Mouse (Mus musculus) subcutaneous adipose tissue, adult 2 months (tissue): ENCODE measurements around the gene Cdh24. TPM values are rescaled to one million over a fixed set of nuclear protein-coding genes. Genes with fewer than 3 reads are reported as not detected.

Experiments used
- polyA plus RNA-seq: library from polyadenylated mRNA; depleted of rRNA; stranded (reverse); fragments of >200 nt; gene quantifications from 2 replicates; pipeline ENCODE4 v1.2.3, GENCODE M21; 2012; ENCODE audit warnings: low replicate concordance; rRNA removed

Gene Cdh24
- polyA plus RNA-seq = 1.6 and 12.2 TPM in 2 replicates

GRCm38 (mm10) chr14:54641305-54641969 lies at the start of gene Cdh24:
Gene Cdh24 (minus strand): TSS chr14:54641364.

GRCm38 (mm10) chr14:54686522-54687143 lies 45.5 kb upstream of the Cdh24 start, which contains the start of gene Acin1:
Gene Acin1 (minus strand): TSS chr14:54686931.

GRCm38 (mm10) chr14:54686063-54686521 lies 44.9 kb upstream of the Cdh24 start, which contains the start of gene 1700123O20Rik:
Gene 1700123O20Rik (plus strand): TSS chr14:54686216.

GRCm38 (mm10) chr14:54640946-54641304 lies 239 bp downstream of the Cdh24 start, which contains the start of gene Gm17606:
Gene Gm17606 (plus strand): TSS chr14:54640952.

GRCm38 (mm10) chr14:54621133-54621532 lies 20.0 kb downstream of the Cdh24 start, which contains the start of gene Psmb11:
Gene Psmb11 (plus strand): TSS chr14:54621433.

GRCm38 (mm10) chr14:54617897-54618365 lies 23.2 kb downstream of the Cdh24 start, which contains the start of gene Psmb5:
Gene Psmb5 (minus strand): TSS chr14:54618022.

GRCm38 (mm10) chr14:54605752-54606321 lies 35.3 kb downstream of the Cdh24 start, which contains the start of gene 4931414P19Rik:
Gene 4931414P19Rik (minus strand): TSS chr14:54605993.

Other genes with a start within 250 kb of the Cdh24 start
- 13.8 and 25.3 TPM in 2 replicates for gene Slc7a7, start 223.6 kb downstream of the Cdh24 start, polyA plus RNA-seq
- 142 and 264 TPM in 2 replicates for gene Mrpl52, start 214.5 kb downstream of the Cdh24 start, polyA plus RNA-seq
- 117 and 543 TPM in 2 replicates for gene Mmp14, start 209.8 kb downstream of the Cdh24 start, polyA plus RNA-seq
- 132 and 137 TPM in 2 replicates for gene Lrp10, start 177.2 kb downstream of the Cdh24 start, polyA plus RNA-seq
- 0.35 TPM in 1 of 2 replicates, not detected in the other for gene Rem2, start 165.3 kb downstream of the Cdh24 start, polyA plus RNA-seq
- gene Prmt5, start 123.8 kb downstream of the Cdh24 start, polyA plus RNA-seq = 49.5 and 53.1 TPM in 2 replicates
- gene Haus4, start 86.7 kb downstream of the Cdh24 start, polyA plus RNA-seq = 13.0 and 32.6 TPM in 2 replicates
- gene Ajuba, start 63.8 kb downstream of the Cdh24 start, polyA plus RNA-seq = 24.9 and 44.4 TPM in 2 replicates
- 5.9 and 9.7 TPM in 2 replicates for gene 4931414P19Rik, start 35.4 kb downstream of the Cdh24 start, polyA plus RNA-seq
- 193 and 230 TPM in 2 replicates for gene Psmb5, start 23.3 kb downstream of the Cdh24 start, polyA plus RNA-seq
- not detected in 2 replicates for gene Psmb11, start 19.9 kb downstream of the Cdh24 start, polyA plus RNA-seq
- not detected in 2 replicates for gene Gm17606, start 412 bp downstream of the Cdh24 start, polyA plus RNA-seq
- gene 1700123O20Rik, start 44.9 kb upstream of the Cdh24 start, polyA plus RNA-seq = 56.7 and 62.0 TPM in 2 replicates
- gene Acin1, start 45.6 kb upstream of the Cdh24 start, polyA plus RNA-seq = 82.9 and 163 TPM in 2 replicates
- 0.18 and 0.30 TPM in 2 replicates for gene Gm29776, start 57.5 kb upstream of the Cdh24 start, polyA plus RNA-seq
- 0.87 and 5.4 TPM in 2 replicates for gene Cebpe, start 70.8 kb upstream of the Cdh24 start, polyA plus RNA-seq
- gene Slc7a8, start 140.6 kb upstream of the Cdh24 start, polyA plus RNA-seq = 23.8 and 80.1 TPM in 2 replicates
- gene Rnf212b, start 172.8 kb upstream of the Cdh24 start, polyA plus RNA-seq = 0.14 TPM in 1 of 2 replicates, not detected in the other
- gene Homez, start 229.6 kb upstream of the Cdh24 start, polyA plus RNA-seq = 7.0 and 8.3 TPM in 2 replicates
- gene Ppp1r3e, start 236.2 kb upstream of the Cdh24 start, polyA plus RNA-seq = 26.2 and 28.9 TPM in 2 replicates
- gene Bcl2l2, start 242.0 kb upstream of the Cdh24 start, polyA plus RNA-seq = 69.8 and 79.4 TPM in 2 replicates
- 3.5 TPM in 1 of 2 replicates, not detected in the other for gene Gm20521, start 242.1 kb upstream of the Cdh24 start, polyA plus RNA-seq